Mouse (Mus musculus) thymus, adult 2 months (tissue): ENCODE results near the gene U2af1l4.

ENCODE experiments used
- CTCF ChIP-seq: fragments of 200-500 bp; IDR thresholded peaks from 2 replicates; pipeline ENCODE4 v1.5.1; 2012; ENCODE audit warnings: mild to moderate bottlenecking, control low read depth, low read length, moderate library complexity, borderline replicate concordance; ENCODE audit not compliant: control insufficient read depth, poor library complexity, insufficient read depth; ENCODE audit errors: extremely low read depth
- POLR2A ChIP-seq: fragments of 200-500 bp; IDR thresholded peaks from 2 replicates; pipeline ENCODE4 v1.6.1; 2012; ENCODE audit warnings: mild to moderate bottlenecking, low read length, control low read depth, moderate library complexity; ENCODE audit not compliant: control insufficient read depth, poor library complexity, insufficient read depth; ENCODE audit errors: extremely low read depth

DNA sequence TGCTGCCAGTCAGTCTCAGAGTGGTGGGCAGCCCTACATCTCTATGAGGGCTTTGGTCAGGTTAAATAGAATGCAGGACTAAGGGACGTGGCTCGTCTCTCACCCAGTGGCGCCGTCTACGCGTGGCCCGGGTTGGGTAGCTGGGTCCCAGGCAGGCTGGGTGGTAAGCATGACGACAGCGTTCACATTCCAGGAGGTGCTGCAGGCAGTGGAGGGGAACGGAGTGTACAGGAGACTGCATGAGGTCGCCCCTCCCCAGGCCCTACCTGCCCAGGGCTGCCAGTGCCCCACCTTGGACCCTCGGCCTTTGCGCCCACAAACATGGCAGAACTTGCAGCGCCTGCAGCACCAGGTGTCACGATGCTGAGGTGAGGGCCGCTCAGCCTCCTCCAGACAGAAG is 18.4 kb downstream of the U2af1l4 start:
- no peak for TF ChIP-seq POLR2A
- TF ChIP-seq CTCF: no peak
